Mouse (Mus musculus) right cerebral cortex, postnatal 14 days (tissue): ENCODE measurements around the gene Lyzl4.
A peak's percentile ranks its signal among the peaks of the same experiment; 100 is the strongest.
"Not testable (repeated sequence)": the region's sequence is repeated elsewhere in the genome, so short reads cannot be mapped to it uniquely, and the experiment has no call there.

ENCODE experiments used
- DNase-seq: peaks from one replicate; pipeline ENCODE4 v3.0.0; 2022

Lyzl4 gene

GRCm38 (mm10) chr9:121600201-121600860 is 41.6 kb downstream of the Lyzl4 start:
- DNase-seq: peak; percentile 31

- peak; percentile 21 for DNase-seq
These were observed 42.3 kb downstream of the Lyzl4 start for GRCm38 (mm10) chr9:121599551-121599950.

- DNase-seq: no peak
These were observed 43.8 kb downstream of the Lyzl4 start for GRCm38 (mm10) chr9:121598106-121598505.

GRCm38 (mm10) chr9:121594771-121595170 is 47.1 kb downstream of the Lyzl4 start:
- DNase-seq: no peak

GRCm38 (mm10) chr9:121593768-121594167 is 48.1 kb downstream of the Lyzl4 start:
- DNase-seq: not testable (repeated sequence)

DNA sequence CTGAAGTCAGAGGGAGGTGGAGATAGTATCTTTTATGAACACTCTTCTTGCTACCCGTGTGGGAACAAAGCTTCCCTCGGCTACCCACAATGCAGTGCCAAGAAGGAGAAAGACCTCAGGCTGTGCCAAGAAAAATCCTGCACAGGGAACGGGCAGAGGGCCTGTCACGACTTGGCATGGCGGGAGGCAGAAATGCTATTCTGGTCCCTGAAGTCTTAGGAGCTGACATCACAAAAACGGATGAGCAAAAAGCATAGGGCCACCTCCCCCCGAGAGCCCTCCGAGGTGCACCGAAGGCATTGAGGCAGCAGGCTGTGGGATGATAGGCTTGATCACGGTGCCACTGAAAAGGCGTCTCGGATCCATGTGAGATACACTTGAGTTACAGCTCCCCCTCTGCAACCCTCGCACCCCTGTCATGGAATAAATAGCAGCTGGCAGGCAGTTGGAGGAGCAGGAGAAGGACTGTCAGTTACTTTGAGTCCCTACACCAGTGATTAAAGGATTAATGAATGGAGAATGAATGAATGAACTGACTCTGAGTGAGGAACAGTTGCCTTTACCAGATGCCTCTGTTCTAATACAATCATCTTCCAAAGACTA is 48.8 kb downstream of the Lyzl4 start:
- DNase-seq: no peak

GRCm38 (mm10) chr9:121589533-121589932 is 52.4 kb downstream of the Lyzl4 start:
- no peak for DNase-seq

DNA sequence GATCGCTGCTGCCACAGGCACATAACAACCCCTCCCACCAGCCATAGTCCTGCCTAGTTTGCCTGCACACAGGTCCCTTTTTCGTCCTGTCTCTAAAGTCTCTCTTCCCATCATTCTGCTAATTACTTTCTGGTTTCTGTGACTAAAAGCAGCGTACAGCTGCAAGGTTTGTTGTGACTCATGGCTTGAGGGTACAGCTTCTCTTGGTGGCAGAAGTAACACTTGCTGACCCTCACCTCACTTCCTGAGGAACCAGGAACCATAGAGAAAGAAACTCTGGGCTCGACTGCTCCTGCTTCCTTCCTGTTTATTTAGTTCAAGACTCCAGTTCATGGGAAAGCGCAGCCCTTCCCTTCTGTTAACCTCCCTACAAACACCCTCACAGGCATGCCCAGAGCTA is 67.5 kb downstream of the Lyzl4 start:
- DNase-seq: no peak

- no peak for DNase-seq
These were observed 73.4 kb downstream of the Lyzl4 start for GRCm38 (mm10) chr9:121568451-121568850.

GRCm38 (mm10) chr9:121566387-121566786 is 75.5 kb downstream of the Lyzl4 start:
- no peak for DNase-seq

- DNase-seq: no peak
These were observed 78.6 kb downstream of the Lyzl4 start for GRCm38 (mm10) chr9:121563276-121563675.

- no peak for DNase-seq
These were observed 81.4 kb downstream of the Lyzl4 start for GRCm38 (mm10) chr9:121560515-121560914.

DNA sequence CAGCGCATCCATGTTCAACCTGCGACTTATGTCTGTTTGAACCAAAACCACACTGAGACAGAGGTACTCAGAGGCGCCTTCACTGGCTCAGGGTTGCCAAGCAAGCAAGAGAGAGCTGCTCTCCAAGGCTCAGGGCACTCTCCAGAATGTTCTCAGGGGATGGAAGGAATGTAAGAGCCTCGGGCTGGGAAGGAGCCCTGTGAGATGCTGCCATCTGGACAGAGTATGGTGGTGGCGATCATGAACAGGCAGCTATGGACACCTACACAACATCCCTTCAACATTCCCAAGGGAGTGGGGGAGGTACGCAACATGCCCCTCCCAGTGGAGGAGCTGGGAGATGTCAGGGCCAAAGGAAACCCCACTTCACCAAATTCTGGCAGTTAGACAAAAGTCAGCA is 83.7 kb downstream of the Lyzl4 start:
- no peak for DNase-seq

GRCm38 (mm10) chr9:121556913-121557312 is 85.0 kb downstream of the Lyzl4 start:
- peak; percentile 14 for DNase-seq

- DNase-seq: peak; percentile 44
These were observed 86.4 kb downstream of the Lyzl4 start for GRCm38 (mm10) chr9:121555395-121556000.

DNA sequence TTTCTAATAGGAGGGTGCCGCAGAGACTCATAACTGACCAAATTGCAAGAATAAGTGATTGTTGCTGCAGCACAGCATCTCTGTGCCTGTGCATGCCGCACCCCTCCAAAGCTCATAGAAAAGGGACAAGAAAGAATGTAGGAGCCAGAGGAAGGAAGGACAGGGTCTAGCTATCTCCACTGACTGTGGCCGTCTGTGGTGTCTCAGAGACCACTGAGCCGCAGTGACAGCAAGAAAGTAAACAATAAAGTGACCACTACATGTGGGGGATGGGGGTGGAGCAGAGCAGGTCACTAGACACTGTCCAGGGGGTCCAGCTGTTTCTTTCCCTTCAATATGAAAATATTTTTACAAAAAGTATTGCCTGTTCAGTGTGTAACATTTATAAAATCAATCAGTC is 88.3 kb downstream of the Lyzl4 start:
- no peak for DNase-seq

GRCm38 (mm10) chr9:121550327-121550771 is 91.5 kb downstream of the Lyzl4 start:
- no peak for DNase-seq

DNA sequence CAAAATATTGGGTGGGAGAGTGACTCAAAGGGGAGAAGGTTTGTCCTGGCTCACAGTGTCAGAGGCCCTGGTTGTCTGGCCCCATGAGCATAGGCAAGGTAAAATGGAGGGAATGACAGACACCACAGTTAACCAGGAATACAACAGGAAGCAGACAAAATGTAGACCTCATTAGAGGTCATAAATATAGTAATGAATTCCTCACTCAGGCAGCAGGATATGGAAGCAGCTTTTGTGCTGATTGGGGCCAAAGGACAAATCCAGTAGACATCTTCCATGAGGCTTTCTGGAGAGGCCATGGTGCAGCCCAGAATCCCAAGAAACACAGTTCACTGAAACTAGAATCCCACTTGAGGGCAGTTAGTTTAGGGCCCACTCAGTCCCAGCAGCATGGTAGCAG is 92.5 kb downstream of the Lyzl4 start:
- DNase-seq: no peak

DNA sequence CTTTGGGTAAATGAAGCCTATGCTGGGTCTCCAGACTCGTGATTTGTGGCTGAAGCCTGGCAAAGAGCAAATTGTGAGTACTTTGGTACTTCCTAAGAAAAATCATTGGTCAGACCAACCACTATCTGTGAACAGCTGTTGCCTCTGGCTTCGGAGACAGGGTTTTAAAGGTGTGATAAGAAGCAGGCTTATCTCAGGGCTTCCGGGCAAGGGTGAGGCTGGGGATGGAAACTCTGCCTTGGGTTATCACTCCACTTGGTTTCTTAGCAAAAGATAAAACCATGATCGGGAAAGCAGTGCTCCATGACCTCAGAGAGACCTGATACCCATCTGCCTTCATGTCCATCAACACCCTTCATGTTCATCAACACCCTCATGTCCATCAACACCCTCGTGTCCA is 92.9 kb downstream of the Lyzl4 start:
- DNase-seq: no peak

DNA sequence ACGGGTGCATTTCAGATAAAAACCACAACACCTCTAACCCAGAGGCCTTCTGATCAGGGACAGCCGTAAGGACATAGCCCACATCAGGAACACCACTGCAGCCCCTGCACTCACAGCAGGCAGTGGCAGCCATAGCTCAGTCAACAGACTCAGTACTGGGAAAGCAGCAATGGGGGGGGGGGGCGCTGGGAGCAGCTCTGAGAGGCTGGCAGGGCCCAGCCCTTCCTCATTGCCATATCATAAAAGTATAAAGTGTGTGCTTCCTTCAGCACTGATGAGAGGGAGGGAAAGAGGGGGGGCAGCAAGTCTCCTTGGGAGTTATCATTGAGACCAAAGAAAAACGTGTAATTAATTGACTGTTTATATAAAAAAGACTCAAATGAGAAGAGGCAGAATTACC is 94.5 kb downstream of the Lyzl4 start:
- DNase-seq: no peak

DNA sequence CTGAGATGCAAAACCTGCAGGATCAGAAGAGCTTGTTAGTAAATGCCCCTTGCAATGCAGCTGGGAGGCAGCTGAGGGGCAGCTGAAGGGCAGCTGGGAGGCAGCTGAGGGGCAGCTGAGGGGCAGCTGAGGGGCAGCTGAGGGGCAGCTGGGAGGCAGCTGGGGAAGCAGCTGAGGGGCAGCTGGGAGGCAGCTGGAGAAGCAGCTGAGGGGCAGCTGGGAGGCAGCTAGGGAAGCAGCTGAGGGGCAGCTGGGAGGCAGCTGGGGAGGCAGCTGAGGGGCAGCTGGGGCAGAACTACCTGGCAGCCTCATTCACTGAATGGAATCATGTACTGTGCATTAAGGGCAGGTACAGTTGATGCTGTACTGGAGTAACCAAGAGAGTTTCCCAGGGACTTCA is 100.4 kb downstream of the Lyzl4 start:
- DNase-seq: no peak

DNA sequence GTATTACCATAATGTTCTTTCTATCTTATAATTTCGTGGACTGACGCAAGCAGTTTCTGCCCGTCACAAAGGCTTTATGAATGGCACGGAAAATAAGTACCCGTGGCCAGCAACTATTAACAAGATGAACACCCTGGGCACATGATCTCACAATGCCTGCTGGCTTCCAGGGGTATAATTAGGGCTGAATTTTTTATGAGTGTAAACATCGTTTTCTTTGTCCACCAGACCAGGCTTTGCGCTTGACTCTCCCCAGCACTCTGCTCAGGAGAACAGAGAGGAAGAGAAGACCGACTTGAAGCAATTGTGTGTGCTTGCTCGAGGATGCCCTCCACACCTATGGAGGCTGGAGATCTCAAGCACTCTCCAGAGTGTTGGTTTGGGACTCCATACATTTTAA is 109.3 kb downstream of the Lyzl4 start:
- DNase-seq: no peak

- no peak for DNase-seq
These were observed 113.1 kb downstream of the Lyzl4 start for GRCm38 (mm10) chr9:121528605-121529357.
